Mouse (Mus musculus): ENCODE measurements around the gene Fam166b. TPM values are rescaled to one million over a fixed set of nuclear protein-coding genes. Genes with fewer than 3 reads are reported as not detected.

Gene Fam166b
- total RNA-seq (2022) = 1 to 10 TPM in 2 of 4 experiments, under 1 TPM in 2; 0.31 to 3.7 (median 1.3) TPM

DNA sequence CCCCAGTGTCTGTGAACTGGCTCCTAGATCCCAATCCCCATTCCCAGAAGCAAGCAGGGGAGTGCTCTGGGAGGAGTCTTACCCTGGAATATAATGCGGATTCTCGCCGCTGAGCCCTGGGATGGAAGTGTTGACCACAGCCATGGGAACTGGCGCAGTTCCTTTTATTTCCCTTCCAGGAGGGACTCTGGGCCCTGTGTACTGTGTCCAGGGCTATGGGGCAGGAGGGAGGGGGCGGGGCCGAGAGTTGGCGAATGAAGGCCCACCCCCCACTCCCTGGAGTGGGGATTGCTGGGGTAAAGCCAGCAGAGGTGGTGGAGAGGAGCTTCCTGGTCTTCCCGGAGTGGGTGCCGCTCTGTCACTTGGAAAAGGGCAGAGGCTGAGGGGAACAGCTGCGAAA is at the start of gene Fam166b:
Gene Fam166b, minus strand, starts transcription at position 189 of the 400 bp plus-strand sequence.
- no peak for DNase-seq (ENCODE audit: low spot score in 2 of 2)

GRCm38 (mm10) chr4:43478534-43478858 is 49.6 kb upstream of the Fam166b start:
- DNase-seq (ENCODE audit: low spot score in 2 of 2) = no peak

DNA sequence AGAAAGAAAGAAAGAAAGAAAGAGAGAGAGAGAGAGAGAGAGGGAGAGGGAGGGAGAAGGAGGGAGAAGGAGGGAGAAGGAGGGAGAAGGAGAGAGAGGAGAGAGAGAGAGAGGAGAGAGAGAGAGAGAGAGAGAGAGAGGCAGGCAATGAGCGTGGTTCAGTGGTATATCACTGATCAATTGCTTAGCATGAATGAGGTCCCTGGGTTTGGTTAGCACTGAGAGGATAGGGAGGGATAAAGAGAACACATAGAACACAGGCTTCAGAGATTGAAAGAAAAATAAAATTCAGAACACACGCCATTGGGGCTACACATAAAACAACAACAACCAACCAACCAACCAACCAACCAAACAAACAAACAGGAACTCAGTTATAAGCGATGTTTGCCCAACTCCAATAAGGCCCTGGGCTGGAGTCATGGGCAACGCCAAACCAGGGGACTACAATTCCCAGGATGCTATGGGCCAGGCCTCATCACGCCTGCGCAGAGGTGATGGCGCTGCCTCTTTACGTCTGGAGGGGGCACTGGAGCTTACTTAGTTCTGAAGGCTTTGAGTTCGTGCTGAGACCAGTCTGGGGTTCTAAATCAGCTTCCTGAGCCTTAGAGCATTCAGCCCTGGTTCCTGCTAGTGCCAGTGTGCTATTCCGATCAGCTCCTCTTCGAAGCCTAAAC is 49.1 kb upstream of the Fam166b start:
- peak; percentile 79 to 80 for DNase-seq (ENCODE audit: low spot score in 2 of 2)

DNA sequence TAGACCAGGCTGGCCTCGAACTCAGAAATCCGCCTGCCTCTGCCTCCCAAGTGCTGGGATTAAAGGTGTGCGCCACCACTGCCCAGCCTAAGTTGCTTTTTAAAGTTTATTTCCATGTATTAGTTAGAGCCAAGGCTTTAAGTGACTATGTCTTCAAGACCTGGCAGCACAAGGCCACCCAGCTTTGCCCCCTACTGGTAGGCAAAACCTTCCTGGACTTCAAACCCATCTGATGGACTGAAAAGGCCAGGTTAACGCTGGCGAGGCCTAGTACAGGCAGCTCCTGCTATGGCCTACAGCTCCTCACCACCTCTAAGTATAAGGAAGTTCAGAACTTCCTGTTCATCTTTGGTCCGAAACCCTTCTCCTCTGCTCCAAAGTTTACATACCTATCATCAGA is 47.7 kb upstream of the Fam166b start:
- no peak for DNase-seq (ENCODE audit: low spot score in 2 of 2)

DNA sequence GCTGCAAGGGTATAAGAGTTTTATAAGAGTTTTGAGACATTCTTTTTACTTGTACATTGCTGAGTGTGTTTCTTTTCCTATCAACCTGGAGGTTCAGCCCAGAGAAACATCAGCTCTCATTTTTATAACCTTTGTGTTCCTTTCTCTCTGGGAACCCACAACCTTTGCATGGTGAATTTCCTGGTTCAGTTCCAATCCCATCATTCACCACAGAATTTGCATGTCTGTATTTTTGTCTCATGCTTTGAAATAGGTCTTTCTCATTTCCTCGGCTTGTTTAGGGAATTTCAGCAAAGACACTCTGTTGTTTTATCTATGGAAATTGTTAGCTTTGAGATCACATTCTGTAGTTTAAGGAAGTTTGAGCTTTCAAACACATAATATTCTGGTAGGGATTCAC is 44.7 kb upstream of the Fam166b start:
- DNase-seq (ENCODE audit: low spot score in 2 of 2) = no peak

DNA sequence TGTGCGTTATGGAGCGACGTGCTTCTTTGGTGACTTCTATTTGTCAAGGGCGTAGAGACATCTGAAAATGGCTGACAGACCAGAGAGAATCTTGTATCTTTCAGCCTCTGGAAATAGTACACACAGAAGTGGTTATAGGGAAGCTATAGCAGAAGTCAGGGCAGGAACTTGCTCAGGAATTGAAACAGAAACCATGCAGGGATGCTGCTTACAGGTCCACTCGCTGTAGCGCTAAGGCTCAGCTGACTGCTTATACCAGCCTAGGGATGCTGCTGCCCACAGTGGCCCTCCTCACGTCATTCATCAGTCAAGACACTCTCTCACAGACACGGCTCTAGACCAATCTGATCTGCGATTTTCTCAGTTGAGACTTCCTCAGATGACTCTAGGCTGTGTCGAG is 41.4 kb upstream of the Fam166b start:
- DNase-seq (ENCODE audit: low spot score in 2 of 2) = no peak

GRCm38 (mm10) chr4:43466872-43467271 is 37.9 kb upstream of the Fam166b start:
- no peak for DNase-seq (ENCODE audit: low spot score in 2 of 2)

- no peak for DNase-seq (ENCODE audit: low spot score in 2 of 2)
Measured at GRCm38 (mm10) chr4:43465935-43466334, 37.0 kb upstream of the Fam166b start.

GRCm38 (mm10) chr4:43463102-43463501 is 34.2 kb upstream of the Fam166b start:
- DNase-seq (ENCODE audit: low spot score in 2 of 2) = no peak

DNA sequence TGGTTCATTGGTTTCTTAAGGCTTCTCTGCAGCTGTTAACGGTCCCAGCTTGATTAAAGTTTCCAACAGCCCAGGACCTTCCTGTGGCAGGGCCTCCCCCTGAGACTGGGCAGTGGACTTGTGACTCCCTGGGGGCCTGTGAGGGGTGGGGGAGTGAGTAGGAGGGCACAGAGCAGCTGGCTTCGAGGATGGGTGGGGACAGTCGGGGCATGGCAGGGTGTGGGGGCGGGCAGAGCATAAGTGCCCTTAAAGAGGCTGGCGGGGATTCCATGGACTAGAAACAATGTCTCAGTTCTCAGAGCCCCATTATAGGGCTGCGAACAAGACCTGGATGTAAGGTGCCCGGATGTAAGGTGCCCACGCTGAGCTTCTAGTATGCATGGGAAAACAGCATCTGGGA is 28.2 kb upstream of the Fam166b start:
- no peak for DNase-seq (ENCODE audit: low spot score in 2 of 2)

- DNase-seq (ENCODE audit: low spot score in 2 of 2) = no peak
Measured at GRCm38 (mm10) chr4:43456470-43456869, 27.5 kb upstream of the Fam166b start.

- DNase-seq (ENCODE audit: low spot score in 2 of 2) = no peak
Measured at GRCm38 (mm10) chr4:43454041-43454836, 25.3 kb upstream of the Fam166b start, which contains the start of gene Cd72. TSS of gene Cd72 (minus strand) at chr4:43454628.

DNA sequence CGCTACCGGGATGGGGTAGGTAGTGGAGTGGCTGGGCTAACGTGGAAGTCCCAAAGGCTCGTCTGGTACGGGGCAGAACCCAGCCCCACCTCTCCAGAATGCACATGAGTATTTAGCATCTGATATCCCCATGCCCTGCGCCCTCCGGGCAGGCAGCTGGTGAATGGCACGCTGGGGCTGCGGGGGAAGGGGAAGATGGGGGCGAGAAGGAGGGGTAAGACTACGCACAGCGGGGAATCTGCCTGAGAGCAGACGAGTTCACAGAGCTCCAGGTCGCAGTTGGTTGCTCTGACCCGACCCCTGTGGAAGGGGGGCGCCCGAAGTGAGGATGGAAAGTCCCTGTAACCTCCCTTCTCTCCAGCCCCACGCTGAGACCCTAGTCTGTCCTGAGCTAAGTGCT is 24.5 kb upstream of the Fam166b start:
- DNase-seq (ENCODE audit: low spot score in 2 of 2) = no peak

DNA sequence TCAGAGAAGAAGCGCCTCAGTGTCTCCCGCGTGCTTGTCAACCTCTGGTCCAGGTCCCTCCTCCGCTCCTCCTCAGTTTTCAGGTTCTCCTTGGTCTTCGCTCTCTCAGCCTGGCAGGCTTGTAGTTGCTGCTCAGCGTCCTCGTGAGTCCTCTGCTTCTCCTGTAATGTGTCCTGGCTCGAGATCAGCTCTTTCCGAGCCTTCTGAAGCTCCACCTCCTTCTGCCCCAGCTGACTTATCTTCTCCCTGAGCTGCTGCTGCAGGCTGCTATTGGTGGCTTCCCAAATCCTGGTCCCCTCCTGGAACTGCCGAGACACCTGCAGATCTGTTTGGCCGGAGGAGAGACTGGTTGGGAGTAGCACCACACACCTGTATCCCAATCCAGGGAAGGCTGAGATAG is 23.4 kb upstream of the Fam166b start:
- no peak for DNase-seq (ENCODE audit: low spot score in 2 of 2)

GRCm38 (mm10) chr4:43448554-43448953 is 19.6 kb upstream of the Fam166b start:
- DNase-seq (ENCODE audit: low spot score in 2 of 2) = no peak

DNA sequence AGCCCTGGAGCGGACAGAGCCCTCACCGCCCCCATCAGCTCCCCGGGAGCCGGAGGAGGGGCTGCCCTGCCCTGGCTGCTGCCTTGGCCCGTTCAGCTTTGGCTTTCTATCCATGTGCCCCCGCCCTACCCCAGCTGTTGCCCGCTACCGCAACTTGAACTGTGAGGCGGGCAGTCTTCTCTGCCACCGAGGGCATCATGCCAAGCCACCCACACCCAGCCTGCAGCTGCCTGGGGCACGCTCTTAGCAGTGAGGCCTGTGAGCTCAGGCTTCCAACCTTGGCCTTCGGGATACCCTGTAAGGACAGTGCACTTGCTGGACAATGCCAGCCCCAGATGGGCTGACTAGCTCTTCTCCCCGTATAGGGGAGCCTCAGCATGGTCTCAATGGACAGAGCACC is 18.3 kb upstream of the Fam166b start:
- DNase-seq (ENCODE audit: low spot score in 2 of 2) = no peak

DNA sequence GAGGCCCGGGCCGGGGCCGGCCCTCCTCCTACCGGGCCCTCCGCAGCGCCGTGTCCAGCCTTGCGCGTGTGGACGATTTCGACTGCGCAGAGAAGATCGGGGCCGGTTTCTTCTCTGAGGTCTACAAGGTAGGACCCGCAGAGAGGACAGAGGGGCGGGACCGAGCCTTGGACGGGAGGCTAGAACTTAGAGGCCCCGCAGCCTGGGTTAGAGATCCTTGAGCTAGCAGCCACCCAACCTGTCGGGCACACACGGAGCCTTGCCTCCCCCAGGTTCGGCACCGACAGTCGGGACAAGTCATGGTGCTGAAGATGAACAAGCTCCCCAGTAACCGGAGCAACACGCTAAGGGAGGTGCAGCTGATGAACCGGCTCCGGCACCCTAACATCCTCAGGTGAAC is 14.6 kb upstream of the Fam166b start:
- no peak for DNase-seq (ENCODE audit: low spot score in 2 of 2)

GRCm38 (mm10) chr4:43442456-43443361 is 13.8 kb upstream of the Fam166b start:
- DNase-seq (ENCODE audit: low spot score in 2 of 2) = peak in 1 of 2 experiments; percentile 57

- DNase-seq (ENCODE audit: low spot score in 2 of 2) = peak; percentile 98 to 100
Measured at GRCm38 (mm10) chr4:43442044-43442443, 13.1 kb upstream of the Fam166b start.

DNA sequence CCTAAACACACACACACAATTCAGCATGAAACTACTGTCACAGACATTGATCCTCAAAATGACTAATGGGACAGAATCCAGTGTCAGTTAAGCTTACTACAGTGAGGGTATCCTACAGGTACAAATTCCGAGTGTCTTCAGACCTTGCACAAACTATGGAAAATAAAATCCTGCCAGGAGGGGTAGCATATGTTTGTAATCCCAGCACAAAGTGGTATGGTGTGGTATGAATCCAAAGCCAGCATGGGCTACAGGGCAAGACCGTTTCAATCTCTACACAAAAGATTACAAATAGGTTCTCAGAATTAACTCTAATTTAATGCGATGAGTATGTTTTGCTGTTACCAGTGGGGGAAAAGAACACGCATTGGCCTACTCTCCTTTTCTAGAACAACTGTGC is 12.7 kb upstream of the Fam166b start, which contains the start of gene Tesk1:
Gene Tesk1, plus strand, starts transcription at position 301 of the 400 bp plus-strand sequence.
- no peak for DNase-seq (ENCODE audit: low spot score in 2 of 2)

- no peak for DNase-seq (ENCODE audit: low spot score in 2 of 2)
Measured at GRCm38 (mm10) chr4:43432832-43433231, 3.9 kb upstream of the Fam166b start.

DNA sequence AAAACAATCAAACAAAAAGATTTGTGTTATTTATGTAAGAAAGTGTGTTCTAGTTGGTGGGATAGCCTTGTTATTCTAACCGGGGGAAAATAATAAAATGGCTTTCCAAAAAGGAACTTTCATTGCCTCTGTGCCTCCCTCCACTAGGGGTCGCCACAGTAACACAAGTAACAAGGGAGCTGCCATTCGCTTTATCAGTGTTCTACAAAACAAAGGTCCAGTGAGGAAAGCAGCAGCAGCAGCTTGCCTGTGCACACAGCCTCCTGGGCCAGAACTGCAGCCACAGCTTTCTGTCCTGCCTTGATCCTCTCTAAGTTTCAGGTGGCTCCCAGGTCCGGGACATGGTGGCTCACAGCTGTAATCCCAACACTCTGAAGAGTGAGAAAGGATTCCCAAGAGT is 2.8 kb upstream of the Fam166b start:
- DNase-seq (ENCODE audit: low spot score in 2 of 2) = peak; percentile 68 to 82
